ENCODE assay signal across 11 mouse cellular contexts in genomic region chr3:121724553-121724952, GRCm38 (mm10). TPM values are rescaled to one million over a fixed set of nuclear protein-coding genes. Genes with fewer than 3 reads are reported as not detected.
A peak's percentile ranks its signal among the peaks of the same experiment; 100 is the strongest.
DNase-seq lines count a peak whose midpoint lies in the region; ATAC-seq and TF ChIP-seq lines count a peak whose summit lies in the region.
"Had no signal": no experiment of that assay in that cellular context is flagged by ENCODE, and none has a peak within 500 bp of the region (broad histone marks: within the 10 kb centered on the region; RNA-seq: fewer than 3 reads in every experiment).

No protein-coding gene starts in this region.

- TF ChIP-seq POLR2A in heart, adult 2 months (IDR thresholded peaks at IDR 0.05; ENCODE audit: insufficient read depth, low read depth, low read length): no peak
- TF ChIP-seq POLR2A in limb, embryonic 14.5 days (IDR thresholded peaks at IDR 0.05; ENCODE audit: borderline replicate concordance, extremely low read depth, insufficient read depth, insufficient read length): no peak

- WGBS in heart, adult 2 months: 26% methylated on average over 12 of the region's 12 CpGs
- 29% methylated on average over 12 of the region's 12 CpGs for WGBS in forebrain, embryonic 15.5 days
- 25% methylated on average over 12 of the region's 12 CpGs for WGBS in limb, embryonic 14.5 days

- H3K9me3 ChIP-seq in forebrain, embryonic 15.5 days: no peaks in the 10 kb centered on the region
- no peaks in the 10 kb centered on the region for H3K9me3 ChIP-seq in limb, embryonic 14.5 days (ENCODE audit: control insufficient read depth, low read length)

- intact Hi-C loops in heart, adult 2 months (cut with DNase I): loop anchor here (5.0 kb wide), 1 partner anchor 87 kb away; no protein-coding TSS in a partner anchor
- intact Hi-C loops in heart, postnatal 36 days (cut with DNase I): loop anchor here (5.0 kb wide), 1 partner anchor 172 kb away; no protein-coding TSS in a partner anchor

- peaks cover 2% of the 10 kb centered on the region; the same call in 1 of the 2 replicates for H3K79me2 ChIP-seq in heart, adult 2 months (replicated peaks; ENCODE audit: control insufficient read depth, insufficient read depth, low read length)

- peaks cover 2% of the 10 kb centered on the region for H3K4me1 ChIP-seq in heart, adult 2 months (ENCODE audit: control insufficient read depth, insufficient read depth, low read length)
- peaks cover 34% of the 10 kb centered on the region for H3K4me1 ChIP-seq in forebrain, embryonic 15.5 days
- peaks cover 25% of the 10 kb centered on the region for H3K4me1 ChIP-seq in limb, embryonic 14.5 days (ENCODE audit: control insufficient read depth, insufficient read depth, low read length)

- peak overlapping the region; percentile 88 for H3K4me2 ChIP-seq in forebrain, embryonic 15.5 days (replicated peaks)
- H3K4me2 ChIP-seq in limb, embryonic 14.5 days (replicated peaks; ENCODE audit: low read depth, low read length, severe bottlenecking): peak overlapping the region; percentile 81

- TF ChIP-seq CTCF in heart, adult 2 months (IDR thresholded peaks at IDR 0.05): no peak

- H3K27me3 ChIP-seq in heart, adult 2 months (ENCODE audit: control insufficient read depth, insufficient read depth, low read length): peaks cover 1% of the 10 kb centered on the region; the same call in 1 of the 2 replicates
- H3K27me3 ChIP-seq in forebrain, embryonic 15.5 days: no peaks in the 10 kb centered on the region
- H3K27me3 ChIP-seq in limb, embryonic 14.5 days (ENCODE audit: control insufficient read depth, insufficient read depth, low read length): peaks cover 11% of the 10 kb centered on the region; the same call in 1 of the 2 replicates

- peak overlapping the region; percentile 56 for H3K9ac ChIP-seq in heart, adult 2 months (ENCODE audit: low read depth, low read length)
- no peak overlapping the region for H3K9ac ChIP-seq in forebrain, embryonic 15.5 days (replicated peaks)
- no peak overlapping the region for H3K9ac ChIP-seq in limb, embryonic 14.5 days (ENCODE audit: low read depth, low read length, severe bottlenecking)

- DNase-seq in heart, adult 2 months: no peak
- no peak for DNase-seq in heart, postnatal 36 days
- peak; percentile 50 for DNase-seq in 3T3-L1 (ENCODE audit: low read depth, low spot score)
- no peak for DNase-seq in limb, embryonic 14.5 days (ENCODE audit: low spot score)
- DNase-seq in thymus, postnatal 25 days: no peak
- DNase-seq in spleen, postnatal 14 days (ENCODE audit: low spot score in 2 of 2): no peak
- DNase-seq in urinary bladder, postnatal 10 days (ENCODE audit: low spot score): no peak
- DNase-seq: B cell, adult 2 months; kidney, postnatal 10 days had no signal

- TF ChIP-seq EP300 in heart, adult 2 months (IDR thresholded peaks at IDR 0.05; ENCODE audit: insufficient read depth, low read depth, low read length): no peak

- peak overlapping the region; percentile 56 for H3K4me3 ChIP-seq in heart, adult 2 months
- peak overlapping the region; percentile 84 for H3K4me3 ChIP-seq in forebrain, embryonic 15.5 days
- H3K4me3 ChIP-seq in limb, embryonic 14.5 days (replicated peaks; ENCODE audit: low read length): peak overlapping the region; percentile 67

- peak overlapping the region; percentile 91 for H3K27ac ChIP-seq in heart, adult 2 months
- H3K27ac ChIP-seq in forebrain, embryonic 15.5 days (replicated peaks): no peak overlapping the region
- H3K27ac ChIP-seq in limb, embryonic 14.5 days (replicated peaks; ENCODE audit: low read depth, low read length): no peak overlapping the region

- H3K36me3 ChIP-seq in heart, adult 2 months (ENCODE audit: control insufficient read depth, insufficient read depth, low read length): 0 out of 2 replicates have a peak, but pooled peaks cover 2% of the 10 kb centered on the region
- H3K36me3 ChIP-seq in forebrain, embryonic 15.5 days: no peaks in the 10 kb centered on the region
- no peaks in the 10 kb centered on the region for H3K36me3 ChIP-seq in limb, embryonic 14.5 days (ENCODE audit: control insufficient read depth, insufficient read depth, low read length)

- no peak for ATAC-seq in forebrain, embryonic 15.5 days (replicated peaks)
- no peak for ATAC-seq in limb, embryonic 14.5 days (ENCODE audit: low FRiP score, low read depth)

RNA-seq across cellular contexts. Expression of gene F3, which starts 1.2 kb away (rescaled TPM):
- total RNA-seq in heart, adult 2 months (2021): 10 to 100 TPM; 23.5 to 29.6 TPM
- 22.4 and 23.9 TPM in 2 replicates for polyA plus RNA-seq in heart, adult 2 months (2012; rRNA removed)
- total RNA-seq in heart, postnatal 36 days (2021): 10 to 100 TPM; 23.7 to 30.5 TPM
- 8.3 and 8.9 TPM in 2 replicates for polyA plus RNA-seq in forebrain, embryonic 15.5 days (2015; fragmentation: Nextera tagmentation; extraction: Ambion mirVana)
- polyA plus RNA-seq in limb, embryonic 14.5 days (2012; rRNA removed): 8.2 and 8.3 TPM in 2 replicates
- polyA plus RNA-seq in limb, embryonic 14.5 days (2014; fragmentation: Nextera tagmentation; extraction: Ambion mirVana): 14.0 and 16.5 TPM in 2 replicates

RNA-seq across cellular contexts. Expression of gene 4930432M17Rik, which starts 54.0 kb away (rescaled TPM):
- total RNA-seq in heart, adult 2 months (2021): not detected
- not detected in 2 replicates for polyA plus RNA-seq in heart, adult 2 months (2012; rRNA removed)
- total RNA-seq in heart, postnatal 36 days (2021): not detected
- polyA plus RNA-seq in forebrain, embryonic 15.5 days (2015; fragmentation: Nextera tagmentation; extraction: Ambion mirVana): not detected in 2 replicates
- not detected in 2 replicates for polyA plus RNA-seq in limb, embryonic 14.5 days (2012; rRNA removed)
- not detected in 2 replicates for polyA plus RNA-seq in limb, embryonic 14.5 days (2014; fragmentation: Nextera tagmentation; extraction: Ambion mirVana)
- polyA plus RNA-seq: spleen, adult 2 months had no signal
